Mouse (Mus musculus): Measurements from ENCODE around the gene Fam49a. TPM values are rescaled to one million over a fixed set of nuclear protein-coding genes. Genes with fewer than 3 reads are reported as not detected.

Fam49a gene
- polyA plus RNA-seq, 1 experiment from 2014 or later: 6.8 TPM

- Histone ChIP-seq H3K9me3 (replicated peaks) (no peaks in the 10 kb centered on the region), H3K9ac (no peak overlapping the region), H3K27me3 (no peaks in the 10 kb centered on the region), H3K4me2 (no peak overlapping the region), H3K27ac (no peak overlapping the region), H3K4me1 (peaks cover 19% of the 10 kb centered on the region), H3K4me3 (replicated peaks) (no peak overlapping the region), H3K36me3 (no peaks in the 10 kb centered on the region)
- WGBS: 95% methylated on average over 7 of the region's 7 CpGs
- ATAC-seq (replicated peaks; ENCODE audit: low FRiP score): no peak
Observed at GRCm38 (mm10) chr12:12298451-12298850, 36.5 kb downstream of the Fam49a start.

GRCm38 (mm10) chr12:12299303-12299702 is 37.4 kb downstream of the Fam49a start:
- no peaks in the 10 kb centered on the region for H3K27me3 ChIP-seq
- no peak overlapping the region for H3K4me3 ChIP-seq (replicated peaks)
- no peak overlapping the region for H3K4me2 ChIP-seq
- peaks cover 19% of the 10 kb centered on the region for H3K4me1 ChIP-seq
- no peaks in the 10 kb centered on the region for H3K9me3 ChIP-seq (replicated peaks)
- 61% methylated on average over 2 of the region's 2 CpGs for WGBS
- peak; percentile 78 for ATAC-seq (replicated peaks; ENCODE audit: low FRiP score)
- no peaks in the 10 kb centered on the region for H3K36me3 ChIP-seq
- 0 out of 2 replicates have a peak overlapping the region, but pooled peaks have one; percentile 14 for H3K27ac ChIP-seq
- no peak overlapping the region for H3K9ac ChIP-seq

GRCm38 (mm10) chr12:12301149-12301548 is 39.2 kb downstream of the Fam49a start:
- H3K4me1 ChIP-seq: peaks cover 19% of the 10 kb centered on the region
- no peak overlapping the region for H3K4me3 ChIP-seq (replicated peaks)
- no peak overlapping the region for H3K4me2 ChIP-seq
- no peak overlapping the region for H3K9ac ChIP-seq
- 67% methylated on average over 2 of the region's 2 CpGs for WGBS
- H3K27ac ChIP-seq: no peak overlapping the region
- H3K27me3 ChIP-seq: no peaks in the 10 kb centered on the region
- no peaks in the 10 kb centered on the region for H3K36me3 ChIP-seq
- no peak for ATAC-seq (replicated peaks; ENCODE audit: low FRiP score)
- H3K9me3 ChIP-seq (replicated peaks): no peaks in the 10 kb centered on the region

DNA sequence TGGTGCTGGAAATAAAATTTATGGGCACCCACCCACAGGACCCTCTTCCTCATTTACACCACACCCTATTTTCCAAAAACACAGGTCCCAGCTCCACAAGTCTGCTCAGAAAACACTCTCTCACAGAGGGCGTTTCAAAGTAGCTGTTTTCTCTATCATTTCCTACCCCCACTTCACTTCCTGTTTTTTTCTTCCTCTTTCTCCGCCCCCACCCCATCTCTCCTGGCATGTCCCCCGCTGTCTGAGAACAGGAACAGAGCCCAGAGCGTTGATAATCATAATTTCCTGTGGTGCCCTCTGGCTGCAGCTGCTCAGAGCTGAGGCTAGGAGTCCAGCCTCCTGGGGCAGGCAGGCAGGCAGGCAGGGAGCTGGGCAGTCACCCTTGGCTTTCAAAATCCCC is 39.9 kb downstream of the Fam49a start:
- H3K4me1 ChIP-seq: peaks cover 19% of the 10 kb centered on the region
- ATAC-seq (replicated peaks; ENCODE audit: low FRiP score): no peak
- H3K27me3 ChIP-seq: no peaks in the 10 kb centered on the region
- H3K36me3 ChIP-seq: no peaks in the 10 kb centered on the region
- H3K9ac ChIP-seq: no peak overlapping the region
- no peak overlapping the region for H3K4me3 ChIP-seq (replicated peaks)
- no peaks in the 10 kb centered on the region for H3K9me3 ChIP-seq (replicated peaks)
- no peak overlapping the region for H3K27ac ChIP-seq
- no peak overlapping the region for H3K4me2 ChIP-seq
- WGBS: 29% methylated on average over 4 of the region's 4 CpGs

GRCm38 (mm10) chr12:12306214-12306613 is 44.3 kb downstream of the Fam49a start:
- Histone ChIP-seq H3K9ac (no peak overlapping the region), H3K4me2 (no peak overlapping the region), H3K36me3 (no peaks in the 10 kb centered on the region), H3K27me3 (no peaks in the 10 kb centered on the region), H3K4me3 (replicated peaks) (no peak overlapping the region), H3K4me1 (peaks cover 9% of the 10 kb centered on the region), H3K9me3 (replicated peaks) (no peaks in the 10 kb centered on the region), H3K27ac (no peak overlapping the region)
- WGBS: 93% methylated on average over 3 of the region's 3 CpGs
- ATAC-seq (replicated peaks; ENCODE audit: low FRiP score): no peak

- ATAC-seq (replicated peaks; ENCODE audit: low FRiP score): no peak
- 92% methylated on average over 6 of the region's 6 CpGs for WGBS
- no peak overlapping the region for H3K27ac ChIP-seq
Observed at GRCm38 (mm10) chr12:12306814-12307213, 44.9 kb downstream of the Fam49a start.

DNA sequence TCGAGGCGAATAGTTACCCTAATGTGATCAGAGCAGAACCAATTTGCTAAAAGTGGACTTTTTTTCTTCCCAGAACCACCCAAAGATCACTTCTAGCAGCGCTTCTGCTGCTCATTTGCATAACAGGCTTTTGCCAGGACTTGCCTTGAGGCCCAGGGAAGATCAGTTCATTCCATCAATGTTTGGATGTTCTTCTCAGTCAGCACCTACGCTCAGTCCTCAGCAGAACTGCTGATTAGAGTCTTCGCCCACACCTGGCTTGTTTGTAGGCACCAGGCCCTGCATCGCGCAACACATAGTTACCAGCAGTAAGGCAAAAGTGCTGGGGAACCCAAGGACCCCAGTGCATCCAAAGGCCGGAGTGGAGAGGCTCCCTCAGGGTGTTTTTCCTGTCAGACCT is 45.3 kb downstream of the Fam49a start:
- Histone ChIP-seq H3K4me2 (no peak overlapping the region), H3K9ac (no peak overlapping the region), H3K27ac (no peak overlapping the region), H3K36me3 (no peaks in the 10 kb centered on the region), H3K4me3 (replicated peaks) (no peak overlapping the region), H3K9me3 (replicated peaks) (no peaks in the 10 kb centered on the region), H3K27me3 (no peaks in the 10 kb centered on the region), H3K4me1 (no peaks in the 10 kb centered on the region)
- no peak for ATAC-seq (replicated peaks; ENCODE audit: low FRiP score)
- WGBS: 92% methylated on average over 8 of the region's 8 CpGs

More at GRCm38 (mm10) chr12:12306814-12307213, 44.9 kb downstream of the Fam49a start:
- Histone ChIP-seq H3K4me3 (replicated peaks) (no peak overlapping the region), H3K4me1 (peaks cover 3% of the 10 kb centered on the region), H3K4me2 (no peak overlapping the region), H3K9ac (no peak overlapping the region), H3K36me3 (no peaks in the 10 kb centered on the region), H3K27me3 (no peaks in the 10 kb centered on the region), H3K9me3 (replicated peaks) (no peaks in the 10 kb centered on the region)

DNA sequence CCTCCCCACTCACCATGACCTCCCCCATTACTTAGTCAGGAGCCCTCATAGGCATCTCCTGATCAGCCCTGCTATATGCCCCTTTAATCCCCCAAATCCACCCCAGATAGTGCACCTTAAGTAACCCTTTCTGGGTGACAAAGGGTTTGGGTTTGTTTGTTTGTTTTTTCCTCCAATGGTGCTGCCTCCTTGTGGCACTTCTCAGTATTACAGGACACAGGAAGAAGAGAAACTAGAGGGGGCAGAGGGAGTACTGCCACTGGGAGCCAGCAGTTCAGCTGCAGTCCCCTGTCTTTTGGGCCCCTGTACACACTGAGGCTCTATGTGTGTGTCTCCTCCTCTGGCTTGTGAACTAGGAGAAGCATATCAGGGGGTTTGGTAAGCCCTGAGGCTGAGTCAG is 51.5 kb downstream of the Fam49a start:
- ATAC-seq (replicated peaks; ENCODE audit: low FRiP score): no peak
- Histone ChIP-seq H3K4me2 (no peak overlapping the region), H3K4me3 (replicated peaks) (no peak overlapping the region), H3K27ac (no peak overlapping the region), H3K9me3 (replicated peaks) (no peaks in the 10 kb centered on the region), H3K9ac (no peak overlapping the region), H3K4me1 (peaks cover 10% of the 10 kb centered on the region), H3K27me3 (no peaks in the 10 kb centered on the region), H3K36me3 (no peaks in the 10 kb centered on the region)

DNA sequence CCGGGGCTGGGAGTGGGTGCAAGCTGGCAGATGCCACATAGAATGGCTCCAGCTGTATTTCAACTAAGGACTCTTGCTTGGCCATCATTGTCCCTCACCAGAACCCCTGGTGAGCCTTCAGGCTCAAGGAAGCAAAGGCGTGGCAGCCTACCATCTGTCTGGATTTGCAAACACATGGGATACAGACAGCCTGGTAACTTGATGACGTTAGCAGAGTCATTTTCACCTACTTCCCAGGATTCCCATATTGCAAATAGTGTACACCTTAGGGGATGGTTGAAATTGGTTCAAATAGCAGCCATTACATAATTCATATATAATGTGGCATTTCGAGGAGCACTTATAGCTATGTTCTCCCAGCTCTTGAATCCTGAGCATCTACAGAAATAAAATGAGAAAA is 52.0 kb downstream of the Fam49a start:
- Histone ChIP-seq H3K36me3 (no peaks in the 10 kb centered on the region), H3K27ac (no peak overlapping the region), H3K4me3 (replicated peaks) (no peak overlapping the region), H3K9me3 (replicated peaks) (no peaks in the 10 kb centered on the region), H3K4me1 (peaks cover 10% of the 10 kb centered on the region), H3K4me2 (no peak overlapping the region), H3K9ac (no peak overlapping the region), H3K27me3 (no peaks in the 10 kb centered on the region)
- ATAC-seq (replicated peaks; ENCODE audit: low FRiP score): no peak
- 79% methylated on average over 4 of the region's 4 CpGs for WGBS

GRCm38 (mm10) chr12:12314326-12314725 is 52.4 kb downstream of the Fam49a start:
- H3K9me3 ChIP-seq (replicated peaks): no peaks in the 10 kb centered on the region
- no peak overlapping the region for H3K9ac ChIP-seq
- no peak for ATAC-seq (replicated peaks; ENCODE audit: low FRiP score)
- 79% methylated on average over 8 of the region's 8 CpGs for WGBS
- no peak overlapping the region for H3K27ac ChIP-seq
- no peaks in the 10 kb centered on the region for H3K36me3 ChIP-seq
- peaks cover 10% of the 10 kb centered on the region for H3K4me1 ChIP-seq
- H3K4me2 ChIP-seq: no peak overlapping the region
- H3K4me3 ChIP-seq (replicated peaks): no peak overlapping the region
- no peaks in the 10 kb centered on the region for H3K27me3 ChIP-seq

- no peaks in the 10 kb centered on the region for H3K27me3 ChIP-seq
- H3K36me3 ChIP-seq: no peaks in the 10 kb centered on the region
- no peak overlapping the region for H3K4me2 ChIP-seq
- no peaks in the 10 kb centered on the region for H3K9me3 ChIP-seq (replicated peaks)
- no peak overlapping the region for H3K9ac ChIP-seq
- no peak overlapping the region for H3K27ac ChIP-seq
- H3K4me3 ChIP-seq (replicated peaks): no peak overlapping the region
- 35% methylated on average over 5 of the region's 5 CpGs for WGBS
- peaks cover 10% of the 10 kb centered on the region for H3K4me1 ChIP-seq
- ATAC-seq (replicated peaks; ENCODE audit: low FRiP score): no peak
Observed at GRCm38 (mm10) chr12:12315011-12315410, 53.1 kb downstream of the Fam49a start.

DNA sequence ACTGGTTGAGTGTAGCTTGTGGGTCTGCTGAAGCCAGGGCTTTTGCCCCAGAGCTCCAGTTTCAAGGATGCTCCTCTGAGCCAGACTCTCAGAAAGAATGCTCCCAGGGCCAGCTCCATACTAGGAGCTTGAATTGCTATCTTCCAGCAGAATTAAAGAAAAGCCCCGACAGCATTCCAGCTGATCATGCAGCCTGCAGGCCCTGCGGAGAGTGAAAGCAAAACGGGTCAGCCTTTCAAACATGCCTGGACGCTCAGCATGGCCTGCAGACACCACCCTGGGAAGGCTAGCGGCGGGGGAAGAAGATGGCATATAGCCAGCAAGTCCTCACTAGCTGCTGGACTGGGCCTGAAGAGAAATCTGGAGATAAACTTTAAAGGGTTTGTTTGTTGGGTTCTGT is 55.0 kb downstream of the Fam49a start:
- Histone ChIP-seq H3K9ac (no peak overlapping the region), H3K4me1 (peaks cover 12% of the 10 kb centered on the region), H3K36me3 (no peaks in the 10 kb centered on the region), H3K4me2 (no peak overlapping the region), H3K27ac (no peak overlapping the region), H3K9me3 (replicated peaks) (no peaks in the 10 kb centered on the region), H3K27me3 (no peaks in the 10 kb centered on the region), H3K4me3 (replicated peaks) (no peak overlapping the region)
- WGBS: 49% methylated on average over 6 of the region's 6 CpGs
- ATAC-seq (replicated peaks; ENCODE audit: low FRiP score): no peak

GRCm38 (mm10) chr12:12317606-12318005 is 55.7 kb downstream of the Fam49a start:
- Histone ChIP-seq H3K4me1 (peaks cover 12% of the 10 kb centered on the region), H3K27ac (no peak overlapping the region), H3K36me3 (no peaks in the 10 kb centered on the region), H3K27me3 (no peaks in the 10 kb centered on the region), H3K9me3 (replicated peaks) (no peaks in the 10 kb centered on the region), H3K4me2 (no peak overlapping the region), H3K4me3 (replicated peaks) (no peak overlapping the region), H3K9ac (no peak overlapping the region)
- ATAC-seq (replicated peaks; ENCODE audit: low FRiP score): no peak
- 64% methylated on average over 7 of the region's 7 CpGs for WGBS

Data from kidney, embryonic 15.5 days (tissue).